Mouse (Mus musculus): ENCODE results near the gene Pex6. TPM values are rescaled to one million over a fixed set of nuclear protein-coding genes. Genes with fewer than 3 reads are reported as not detected.

Pex6 gene
- 68.2 and 84.1 TPM in 2 replicates for polyA plus RNA-seq (2012; rRNA removed)

GRCm38 (mm10) chr17:46710959-46711597 lies at the start of gene Pex6:
TSS of gene Pex6 (plus strand) at chr17:46711463.
- Histone ChIP-seq H3K4me1 (ENCODE audit: control insufficient read depth, insufficient read depth, low read length) (peaks cover 5% of the 10 kb centered on the region; the same call in 1 of the 2 replicates), H3K27me3 (replicated peaks; ENCODE audit: control insufficient read depth, insufficient read depth, low read length) (no peaks in the 10 kb centered on the region), H3K27ac (ENCODE audit: insufficient read depth, low read depth, low read length) (peak within 1 kb of the TSS; percentile 34), H3K4me3 (ENCODE audit: insufficient read depth, low read depth, low read length) (peak within 1 kb of the TSS; percentile 82), H3K36me3 (ENCODE audit: control insufficient read depth, insufficient read depth, low read length) (no peaks in the 10 kb centered on the region)
- DNase-seq: peak; percentile 96
- WGBS: 6% methylated on average over 36 of the region's 36 CpGs
- TF ChIP-seq POLR2A (IDR thresholded peaks at IDR 0.05; ENCODE audit: low read depth, low read length) (peak; percentile 66), CTCF (conservative IDR thresholded peaks at IDR 0.05; ENCODE audit: insufficient read depth, insufficient read length, low read depth, low read length) (no peak)

DNA sequence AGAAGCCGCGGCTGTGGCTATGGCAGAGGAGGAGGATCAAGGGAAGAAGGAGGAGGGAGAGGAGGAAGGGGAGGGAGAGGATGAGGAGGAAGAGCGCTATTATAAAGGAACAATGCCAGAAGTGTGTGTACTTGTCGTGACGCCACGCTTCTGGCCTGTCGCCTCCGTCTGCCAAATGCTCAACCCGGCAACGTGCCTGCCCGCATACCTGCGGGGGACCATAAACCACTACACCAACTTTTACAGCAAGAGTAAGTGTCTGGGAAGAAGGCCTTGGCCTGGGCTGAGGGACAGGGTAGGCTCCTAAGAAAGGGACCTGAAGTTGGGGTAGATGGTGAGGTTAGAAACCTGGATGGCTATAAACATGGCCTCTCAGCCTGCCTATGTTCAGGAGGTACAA lies 49.3 kb upstream of the Pex6 start:
- Histone ChIP-seq H3K4me3 (ENCODE audit: insufficient read depth, low read depth, low read length) (no peak overlapping the region), H3K4me1 (ENCODE audit: control insufficient read depth, insufficient read depth, low read length) (no peaks in the 10 kb centered on the region), H3K27ac (ENCODE audit: insufficient read depth, low read depth, low read length) (no peak overlapping the region), H3K27me3 (replicated peaks; ENCODE audit: control insufficient read depth, insufficient read depth, low read length) (no peaks in the 10 kb centered on the region), H3K36me3 (ENCODE audit: control insufficient read depth, insufficient read depth, low read length) (no peaks in the 10 kb centered on the region)
- TF ChIP-seq CTCF (conservative IDR thresholded peaks at IDR 0.05; ENCODE audit: insufficient read depth, insufficient read length, low read depth, low read length) (no peak), POLR2A (IDR thresholded peaks at IDR 0.05; ENCODE audit: low read depth, low read length) (no peak)
- 87% methylated on average over 12 of the region's 12 CpGs for WGBS
- DNase-seq: no peak

- Histone ChIP-seq H3K4me3 (ENCODE audit: insufficient read depth, low read depth, low read length) (no peak overlapping the region), H3K4me1 (ENCODE audit: control insufficient read depth, insufficient read depth, low read length) (no peaks in the 10 kb centered on the region), H3K27me3 (replicated peaks; ENCODE audit: control insufficient read depth, insufficient read depth, low read length) (no peaks in the 10 kb centered on the region), H3K27ac (ENCODE audit: insufficient read depth, low read depth, low read length) (no peak overlapping the region), H3K36me3 (ENCODE audit: control insufficient read depth, insufficient read depth, low read length) (no peaks in the 10 kb centered on the region)
- TF ChIP-seq CTCF (conservative IDR thresholded peaks at IDR 0.05; ENCODE audit: insufficient read depth, insufficient read length, low read depth, low read length): no peak
- TF ChIP-seq POLR2A (IDR thresholded peaks at IDR 0.05; ENCODE audit: low read depth, low read length): no peak
- 30% methylated on average over 5 of the region's 5 CpGs for WGBS
- peak; percentile 49 for DNase-seq
Observed at GRCm38 (mm10) chr17:46662730-46663129, 48.5 kb upstream of the Pex6 start.

DNA sequence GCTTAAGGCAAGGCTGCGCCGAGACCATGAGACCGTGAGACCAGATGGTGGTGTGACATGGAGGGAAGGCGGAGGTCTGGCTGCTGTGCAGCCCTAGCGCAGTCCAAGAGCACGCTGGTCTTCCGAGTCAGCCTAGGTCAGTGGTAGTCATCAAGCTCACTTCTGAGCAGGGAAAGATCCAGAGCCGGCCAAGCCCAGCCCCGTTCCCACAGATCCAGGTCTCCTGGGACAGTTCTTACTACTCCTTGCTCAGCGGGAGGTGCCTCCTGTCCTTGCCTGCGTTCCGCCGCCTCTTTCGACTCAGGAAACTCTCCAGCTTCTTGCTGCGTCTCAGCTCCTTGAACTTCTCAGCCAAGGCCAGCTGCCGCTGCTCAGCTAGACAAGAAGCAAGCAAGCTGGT lies 43.6 kb upstream of the Pex6 start:
- Histone ChIP-seq H3K4me3 (ENCODE audit: insufficient read depth, low read depth, low read length) (no peak overlapping the region), H3K4me1 (ENCODE audit: control insufficient read depth, insufficient read depth, low read length) (no peaks in the 10 kb centered on the region), H3K27me3 (replicated peaks; ENCODE audit: control insufficient read depth, insufficient read depth, low read length) (no peaks in the 10 kb centered on the region), H3K36me3 (ENCODE audit: control insufficient read depth, insufficient read depth, low read length) (no peaks in the 10 kb centered on the region), H3K27ac (ENCODE audit: insufficient read depth, low read depth, low read length) (no peak overlapping the region)
- TF ChIP-seq POLR2A (IDR thresholded peaks at IDR 0.05; ENCODE audit: low read depth, low read length) (no peak), CTCF (conservative IDR thresholded peaks at IDR 0.05; ENCODE audit: insufficient read depth, insufficient read length, low read depth, low read length) (no peak)
- peak; percentile 20 for DNase-seq
- WGBS: 80% methylated on average over 16 of the region's 16 CpGs

DNA sequence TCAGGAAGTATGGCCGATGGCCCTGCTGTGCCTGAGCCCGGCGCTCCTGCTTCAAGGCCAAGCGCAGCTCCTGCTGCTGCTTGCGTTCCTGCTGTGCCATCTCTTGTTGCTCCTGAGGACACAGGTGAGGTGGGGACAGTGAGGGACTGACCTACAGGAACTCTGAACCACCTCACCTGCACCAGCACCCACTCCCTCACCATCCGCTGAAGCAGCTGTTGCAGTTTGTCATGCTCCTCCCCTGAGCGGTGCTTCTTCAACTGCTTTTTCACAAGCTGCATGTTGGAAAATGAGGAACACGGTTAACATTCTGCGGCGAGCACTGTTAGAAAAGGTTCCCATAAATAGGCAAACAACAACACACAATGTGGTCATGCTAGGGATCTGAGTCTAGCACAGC lies 41.4 kb upstream of the Pex6 start:
- TF ChIP-seq CTCF (conservative IDR thresholded peaks at IDR 0.05; ENCODE audit: insufficient read depth, insufficient read length, low read depth, low read length) (no peak), POLR2A (IDR thresholded peaks at IDR 0.05; ENCODE audit: low read depth, low read length) (no peak)
- no peaks in the 10 kb centered on the region for H3K36me3 ChIP-seq (ENCODE audit: control insufficient read depth, insufficient read depth, low read length)
- H3K4me1 ChIP-seq (ENCODE audit: control insufficient read depth, insufficient read depth, low read length): 0 out of 2 replicates have a peak, but pooled peaks cover 5% of the 10 kb centered on the region
- 96% methylated on average over 10 of the region's 10 CpGs for WGBS
- no peak for DNase-seq
- H3K4me3 ChIP-seq (ENCODE audit: insufficient read depth, low read depth, low read length): no peak overlapping the region
- H3K27me3 ChIP-seq (replicated peaks; ENCODE audit: control insufficient read depth, insufficient read depth, low read length): no peaks in the 10 kb centered on the region
- H3K27ac ChIP-seq (ENCODE audit: insufficient read depth, low read depth, low read length): no peak overlapping the region

GRCm38 (mm10) chr17:46673850-46674529 lies 37.3 kb upstream of the Pex6 start, which contains the start of gene Rrp36:
TSS of gene Rrp36 (minus strand) at chr17:46674352.
- peak within 1 kb of the TSS; percentile 82 for H3K4me3 ChIP-seq (ENCODE audit: insufficient read depth, low read depth, low read length)
- TF ChIP-seq POLR2A (IDR thresholded peaks at IDR 0.05; ENCODE audit: low read depth, low read length): no peak
- TF ChIP-seq CTCF (conservative IDR thresholded peaks at IDR 0.05; ENCODE audit: insufficient read depth, insufficient read length, low read depth, low read length): no peak
- no peaks in the 10 kb centered on the region for H3K27me3 ChIP-seq (replicated peaks; ENCODE audit: control insufficient read depth, insufficient read depth, low read length)
- peaks cover 8% of the 10 kb centered on the region; the same call in 1 of the 2 replicates for H3K4me1 ChIP-seq (ENCODE audit: control insufficient read depth, insufficient read depth, low read length)
- peak within 1 kb of the TSS; percentile 43; the same call in 1 of the 2 replicates for H3K27ac ChIP-seq (ENCODE audit: insufficient read depth, low read depth, low read length)
- DNase-seq: peak; percentile 96
- under 1% methylated on average over 43 of the region's 43 CpGs for WGBS
- no peaks in the 10 kb centered on the region; the same call in 1 of the 2 replicates for H3K36me3 ChIP-seq (ENCODE audit: control insufficient read depth, insufficient read depth, low read length)
